Mouse (Mus musculus): ENCODE measurements around the gene Abhd8. TPM values are rescaled to one million over a fixed set of nuclear protein-coding genes. Genes with fewer than 3 reads are reported as not detected.
A peak's percentile ranks its signal among the peaks of the same experiment; 100 is the strongest.

Gene Abhd8
- polyA plus RNA-seq, 1 experiment from 2014 or later, result 126 TPM

GRCm38 (mm10) chr8:71474344-71474743 is 10.9 kb upstream of the Abhd8 start:
- no peak overlapping the region for H3K27ac ChIP-seq
- no peak overlapping the region for H3K4me2 ChIP-seq (replicated peaks)
- H3K9me3 ChIP-seq (ENCODE audit: control insufficient read depth, low read length), result no peaks in the 10 kb centered on the region
- no peaks in the 10 kb centered on the region for H3K27me3 ChIP-seq (ENCODE audit: control insufficient read depth, insufficient read depth, low read length)
- no peak for DNase-seq (ENCODE audit: low spot score)
- H3K4me1 ChIP-seq (replicated peaks; ENCODE audit: control insufficient read depth, insufficient read depth, low read length), result peaks cover 21% of the 10 kb centered on the region
- H3K4me3 ChIP-seq (replicated peaks; ENCODE audit: low read length), result no peak overlapping the region
- H3K9ac ChIP-seq, result no peak overlapping the region
- H3K36me3 ChIP-seq (replicated peaks; ENCODE audit: control insufficient read depth, insufficient read depth), result peaks cover 62% of the 10 kb centered on the region
- ATAC-seq (ENCODE audit: low FRiP score), result no peak
- WGBS, result 92% methylated on average over 18 of the region's 18 CpGs

GRCm38 (mm10) chr8:71472601-71473386 is 9.3 kb upstream of the Abhd8 start:
- H3K27ac ChIP-seq, result no peak overlapping the region
- ATAC-seq (ENCODE audit: low FRiP score), result no peak
- no peak overlapping the region for H3K4me2 ChIP-seq (replicated peaks)
- no peak overlapping the region for H3K9ac ChIP-seq
- 89% methylated on average over 8 of the region's 8 CpGs for WGBS
- peaks cover 21% of the 10 kb centered on the region for H3K4me1 ChIP-seq (replicated peaks; ENCODE audit: control insufficient read depth, insufficient read depth, low read length)
- H3K4me3 ChIP-seq (replicated peaks; ENCODE audit: low read length), result no peak overlapping the region
- H3K27me3 ChIP-seq (ENCODE audit: control insufficient read depth, insufficient read depth, low read length), result no peaks in the 10 kb centered on the region
- DNase-seq (ENCODE audit: low spot score), result no peak
- H3K9me3 ChIP-seq (ENCODE audit: control insufficient read depth, low read length), result no peaks in the 10 kb centered on the region
- H3K36me3 ChIP-seq (replicated peaks; ENCODE audit: control insufficient read depth, insufficient read depth), result peaks cover 50% of the 10 kb centered on the region

GRCm38 (mm10) chr8:71471861-71472260 is 8.4 kb upstream of the Abhd8 start:
- Histone ChIP-seq H3K9me3 (ENCODE audit: control insufficient read depth, low read length) (no peaks in the 10 kb centered on the region), H3K27ac (no peak overlapping the region), H3K4me2 (replicated peaks) (no peak overlapping the region), H3K36me3 (replicated peaks; ENCODE audit: control insufficient read depth, insufficient read depth) (peaks cover 50% of the 10 kb centered on the region), H3K9ac (no peak overlapping the region), H3K4me1 (replicated peaks; ENCODE audit: control insufficient read depth, insufficient read depth, low read length) (peaks cover 13% of the 10 kb centered on the region), H3K27me3 (ENCODE audit: control insufficient read depth, insufficient read depth, low read length) (no peaks in the 10 kb centered on the region), H3K4me3 (replicated peaks; ENCODE audit: low read length) (no peak overlapping the region)
- 95% methylated on average over 17 of the region's 17 CpGs for WGBS
- no peak for DNase-seq (ENCODE audit: low spot score)
- ATAC-seq (ENCODE audit: low FRiP score), result no peak

- H3K9ac ChIP-seq, result 0 out of 2 replicates have a peak overlapping the region, but pooled peaks have one; percentile 20
- peaks cover 12% of the 10 kb centered on the region for H3K4me1 ChIP-seq (replicated peaks; ENCODE audit: control insufficient read depth, insufficient read depth, low read length)
- ATAC-seq (ENCODE audit: low FRiP score) (no peak), DNase-seq (ENCODE audit: low spot score) (no peak)
- peak overlapping the region; percentile 79; the same call in 1 of the 2 replicates for H3K4me2 ChIP-seq (replicated peaks)
- WGBS, result 86% methylated on average over 5 of the region's 5 CpGs
- no peaks in the 10 kb centered on the region for H3K9me3 ChIP-seq (ENCODE audit: control insufficient read depth, low read length)
- H3K27me3 ChIP-seq (ENCODE audit: control insufficient read depth, insufficient read depth, low read length), result no peaks in the 10 kb centered on the region
- no peak overlapping the region for H3K27ac ChIP-seq
- peaks cover 50% of the 10 kb centered on the region for H3K36me3 ChIP-seq (replicated peaks; ENCODE audit: control insufficient read depth, insufficient read depth)
- no peak overlapping the region for H3K4me3 ChIP-seq (replicated peaks; ENCODE audit: low read length)
Measured at GRCm38 (mm10) chr8:71470913-71471255, 7.4 kb upstream of the Abhd8 start.

- Histone ChIP-seq H3K9me3 (ENCODE audit: control insufficient read depth, low read length) (no peaks in the 10 kb centered on the region), H3K27ac (0 out of 2 replicates have a peak overlapping the region, but pooled peaks have one; percentile 85), H3K4me2 (replicated peaks) (peak overlapping the region; percentile 79), H3K4me3 (replicated peaks; ENCODE audit: low read length) (peak overlapping the region; percentile 80), H3K9ac (peak overlapping the region; percentile 81), H3K36me3 (replicated peaks; ENCODE audit: control insufficient read depth, insufficient read depth) (peaks cover 49% of the 10 kb centered on the region), H3K27me3 (ENCODE audit: control insufficient read depth, insufficient read depth, low read length) (no peaks in the 10 kb centered on the region), H3K4me1 (replicated peaks; ENCODE audit: control insufficient read depth, insufficient read depth, low read length) (peaks cover 12% of the 10 kb centered on the region)
- DNase-seq (ENCODE audit: low spot score), result no peak
- ATAC-seq (ENCODE audit: low FRiP score), result no peak
- WGBS, result 87% methylated on average over 3 of the region's 3 CpGs
Measured at GRCm38 (mm10) chr8:71470146-71470912, 6.9 kb upstream of the Abhd8 start.

GRCm38 (mm10) chr8:71469411-71469810 is 6.0 kb upstream of the Abhd8 start:
- Histone ChIP-seq H3K9ac (peak overlapping the region; percentile 81), H3K4me1 (replicated peaks; ENCODE audit: control insufficient read depth, insufficient read depth, low read length) (peaks cover 12% of the 10 kb centered on the region), H3K4me2 (replicated peaks) (peak overlapping the region; percentile 79), H3K27ac (peak overlapping the region; percentile 85), H3K27me3 (ENCODE audit: control insufficient read depth, insufficient read depth, low read length) (no peaks in the 10 kb centered on the region), H3K9me3 (ENCODE audit: control insufficient read depth, low read length) (no peaks in the 10 kb centered on the region), H3K4me3 (replicated peaks; ENCODE audit: low read length) (peak overlapping the region; percentile 80), H3K36me3 (replicated peaks; ENCODE audit: control insufficient read depth, insufficient read depth) (peaks cover 40% of the 10 kb centered on the region)
- under 1% methylated on average over 24 of the region's 24 CpGs for WGBS
- ATAC-seq (ENCODE audit: low FRiP score), result peak; percentile 51
- peak; percentile 74 for DNase-seq (ENCODE audit: low spot score)

- DNase-seq (ENCODE audit: low spot score), result peak; percentile 99
- WGBS, result under 1% methylated on average over 49 of the region's 52 CpGs
- peak within 1 kb of the TSS; percentile 80 for H3K4me3 ChIP-seq (replicated peaks; ENCODE audit: low read length)
- peaks cover 17% of the 10 kb centered on the region for H3K4me1 ChIP-seq (replicated peaks; ENCODE audit: control insufficient read depth, insufficient read depth, low read length)
- no peaks in the 10 kb centered on the region for H3K27me3 ChIP-seq (ENCODE audit: control insufficient read depth, insufficient read depth, low read length)
- H3K4me2 ChIP-seq (replicated peaks), result peak within 1 kb of the TSS; percentile 79
- no peaks in the 10 kb centered on the region for H3K9me3 ChIP-seq (ENCODE audit: control insufficient read depth, low read length)
- H3K36me3 ChIP-seq (replicated peaks; ENCODE audit: control insufficient read depth, insufficient read depth), result peaks cover 35% of the 10 kb centered on the region
- peak within 1 kb of the TSS; percentile 85 for H3K27ac ChIP-seq
- peak; percentile 89 for ATAC-seq (ENCODE audit: low FRiP score)
- peak within 1 kb of the TSS; percentile 81 for H3K9ac ChIP-seq
Measured at GRCm38 (mm10) chr8:71468916-71469315, 5.5 kb upstream of the Abhd8 start, which contains the start of gene Dda1. TSS of gene Dda1 (plus strand) at chr8:71469199.

- no peak overlapping the region for H3K9ac ChIP-seq
- peaks cover 20% of the 10 kb centered on the region for H3K4me1 ChIP-seq (replicated peaks; ENCODE audit: control insufficient read depth, insufficient read depth, low read length)
- no peaks in the 10 kb centered on the region for H3K27me3 ChIP-seq (ENCODE audit: control insufficient read depth, insufficient read depth, low read length)
- 0 out of 2 replicates have a peak overlapping the region, but pooled peaks have one; percentile 80 for H3K4me3 ChIP-seq (replicated peaks; ENCODE audit: low read length)
- no peak overlapping the region for H3K4me2 ChIP-seq (replicated peaks)
- ATAC-seq (ENCODE audit: low FRiP score), result no peak
- H3K9me3 ChIP-seq (ENCODE audit: control insufficient read depth, low read length), result no peaks in the 10 kb centered on the region
- peaks cover 26% of the 10 kb centered on the region for H3K36me3 ChIP-seq (replicated peaks; ENCODE audit: control insufficient read depth, insufficient read depth)
- DNase-seq (ENCODE audit: low spot score), result no peak
- WGBS, result 92% methylated on average over 1 of the region's 1 CpGs
- H3K27ac ChIP-seq, result no peak overlapping the region
Measured at GRCm38 (mm10) chr8:71468001-71468400, 4.5 kb upstream of the Abhd8 start.

- no peak overlapping the region for H3K27ac ChIP-seq
- WGBS, result 96% methylated on average over 2 of the region's 2 CpGs
- no peak overlapping the region for H3K9ac ChIP-seq
- peaks cover 24% of the 10 kb centered on the region for H3K4me1 ChIP-seq (replicated peaks; ENCODE audit: control insufficient read depth, insufficient read depth, low read length)
- DNase-seq (ENCODE audit: low spot score) (no peak), ATAC-seq (ENCODE audit: low FRiP score) (no peak)
- no peak overlapping the region for H3K4me3 ChIP-seq (replicated peaks; ENCODE audit: low read length)
- no peaks in the 10 kb centered on the region for H3K9me3 ChIP-seq (ENCODE audit: control insufficient read depth, low read length)
- H3K36me3 ChIP-seq (replicated peaks; ENCODE audit: control insufficient read depth, insufficient read depth), result peaks cover 18% of the 10 kb centered on the region
- no peaks in the 10 kb centered on the region for H3K27me3 ChIP-seq (ENCODE audit: control insufficient read depth, insufficient read depth, low read length)
- H3K4me2 ChIP-seq (replicated peaks), result no peak overlapping the region
Measured at GRCm38 (mm10) chr8:71467201-71467600, 3.7 kb upstream of the Abhd8 start.
